Mouse (Mus musculus): ENCODE measurements around the gene Nfia.

Gene Nfia

DNA sequence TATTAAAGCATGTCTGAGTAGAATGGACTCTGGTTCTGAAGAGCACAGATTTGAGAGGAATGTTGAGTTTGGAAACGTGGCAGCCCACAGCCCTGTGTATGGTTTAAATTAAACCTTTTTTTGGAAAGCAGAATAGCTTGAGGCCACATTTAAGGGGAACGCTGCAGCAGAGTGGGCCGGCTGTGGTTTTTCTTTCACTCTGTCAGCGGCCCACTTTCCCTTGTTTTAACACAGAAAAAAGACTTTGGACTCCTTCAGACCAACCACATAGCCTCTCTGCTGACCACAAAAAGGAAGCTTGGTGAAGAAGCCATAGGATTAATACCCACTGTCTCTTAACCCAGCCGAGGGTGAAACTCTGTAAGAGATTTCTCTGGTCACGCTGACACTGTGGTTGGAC is 72.4 kb downstream of the Nfia start:
- in situ Hi-C loops (cut with MboI; ENCODE audit: low pct_unique_long_range_greater_than_20kb in 1 of 2, low sequenced_read_pairs in 2 of 2, unreplicated experiment in 1 of 2), result no loop called here

DNA sequence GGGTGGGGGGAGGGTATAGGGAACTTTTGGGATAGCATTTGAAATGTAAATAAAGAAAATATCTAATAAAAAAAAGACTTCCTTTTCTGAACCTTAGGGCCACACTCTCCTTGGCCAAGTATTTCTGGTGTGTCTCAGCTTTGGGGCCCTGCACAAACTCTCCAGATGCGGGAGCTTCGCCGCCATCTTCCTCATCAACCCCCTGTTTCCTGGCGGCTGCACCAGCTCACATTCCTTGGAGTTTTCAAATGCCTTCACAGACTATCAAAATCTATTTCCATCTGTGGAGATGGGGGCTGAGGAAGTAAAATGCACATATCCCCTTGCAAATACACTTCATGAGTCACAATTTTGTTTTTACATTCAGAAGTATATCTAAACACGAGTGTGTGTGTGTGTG is 75.1 kb downstream of the Nfia start:
- in situ Hi-C loops (cut with MboI; ENCODE audit: low pct_unique_long_range_greater_than_20kb in 1 of 2, low sequenced_read_pairs in 2 of 2, unreplicated experiment in 1 of 2), result no loop called here

DNA sequence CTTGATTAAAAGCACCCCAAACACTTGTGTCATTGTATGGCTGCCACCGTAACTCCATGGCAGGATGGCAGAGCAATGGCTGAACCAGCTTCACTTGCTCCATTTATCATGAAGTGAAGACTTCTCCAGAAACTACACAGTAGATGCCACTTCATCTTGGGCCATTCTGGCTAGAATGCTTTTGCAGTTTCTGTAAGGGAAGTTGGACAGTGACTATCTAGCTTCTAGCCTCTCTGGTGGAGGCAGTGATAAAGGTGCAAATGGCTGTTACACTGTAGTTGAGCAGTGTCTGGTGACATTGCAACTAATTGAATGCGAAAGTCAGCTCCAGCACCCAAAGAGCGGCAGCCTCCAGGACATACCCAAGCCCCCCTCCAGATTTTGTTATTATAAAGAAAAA is 78.5 kb downstream of the Nfia start:
- in situ Hi-C loops (cut with MboI; ENCODE audit: low pct_unique_long_range_greater_than_20kb in 1 of 2, low sequenced_read_pairs in 2 of 2, unreplicated experiment in 1 of 2), result no loop called here

- in situ Hi-C loops (cut with MboI; ENCODE audit: low pct_unique_long_range_greater_than_20kb in 1 of 2, low sequenced_read_pairs in 2 of 2, unreplicated experiment in 1 of 2), result no loop called here
Observed at GRCm38 (mm10) chr4:97851698-97852097, 79.2 kb downstream of the Nfia start.

GRCm38 (mm10) chr4:97852626-97853025 is 80.1 kb downstream of the Nfia start:
- in situ Hi-C loops (cut with MboI; ENCODE audit: low pct_unique_long_range_greater_than_20kb in 1 of 2, low sequenced_read_pairs in 2 of 2, unreplicated experiment in 1 of 2), result no loop called here

- in situ Hi-C loops (cut with MboI; ENCODE audit: low pct_unique_long_range_greater_than_20kb in 1 of 2, low sequenced_read_pairs in 2 of 2, unreplicated experiment in 1 of 2), result no loop called here
Observed at GRCm38 (mm10) chr4:97854779-97855178, 82.2 kb downstream of the Nfia start.

GRCm38 (mm10) chr4:97855712-97856420 is 83.3 kb downstream of the Nfia start:
- in situ Hi-C loops (cut with MboI; ENCODE audit: low pct_unique_long_range_greater_than_20kb in 1 of 2, low sequenced_read_pairs in 2 of 2, unreplicated experiment in 1 of 2), result no loop called here

GRCm38 (mm10) chr4:97857549-97857948 is 85.0 kb downstream of the Nfia start:
- in situ Hi-C loops (cut with MboI; ENCODE audit: low pct_unique_long_range_greater_than_20kb in 1 of 2, low sequenced_read_pairs in 2 of 2, unreplicated experiment in 1 of 2), result no loop called here

- in situ Hi-C loops (cut with MboI; ENCODE audit: low pct_unique_long_range_greater_than_20kb in 1 of 2, low sequenced_read_pairs in 2 of 2, unreplicated experiment in 1 of 2), result no loop called here
Observed at GRCm38 (mm10) chr4:97859431-97859830, 86.9 kb downstream of the Nfia start.

GRCm38 (mm10) chr4:97860376-97860775 is 87.8 kb downstream of the Nfia start:
- in situ Hi-C loops (cut with MboI; ENCODE audit: low pct_unique_long_range_greater_than_20kb in 1 of 2, low sequenced_read_pairs in 2 of 2, unreplicated experiment in 1 of 2), result no loop called here

DNA sequence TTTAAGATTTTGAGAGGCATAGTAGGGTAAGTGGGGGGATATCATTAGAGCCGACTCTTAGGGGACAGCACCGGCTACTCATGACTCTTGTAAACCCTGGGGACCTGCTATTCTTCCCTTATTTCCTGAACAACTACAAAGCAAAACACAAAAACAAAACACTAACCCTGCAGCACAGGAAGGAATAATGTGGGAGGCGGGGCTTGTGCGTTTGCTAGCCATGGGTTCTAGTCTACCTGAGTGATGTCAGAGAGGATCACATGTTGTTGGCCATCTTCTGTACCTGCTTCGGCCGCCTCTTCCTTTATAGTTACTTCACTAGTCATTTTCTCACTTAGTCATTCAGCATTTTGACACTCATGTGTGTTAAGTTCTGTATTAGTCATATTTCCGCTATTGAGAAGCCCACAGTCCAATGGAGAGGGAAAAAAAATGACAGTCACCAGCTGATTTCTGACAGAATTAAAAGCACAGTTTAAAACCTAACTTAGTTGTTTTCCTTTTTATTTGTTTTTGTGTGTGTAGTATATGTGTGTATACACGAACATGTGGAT is 88.3 kb downstream of the Nfia start:
- in situ Hi-C loops (cut with MboI; ENCODE audit: low pct_unique_long_range_greater_than_20kb in 1 of 2, low sequenced_read_pairs in 2 of 2, unreplicated experiment in 1 of 2), result no loop called here

- in situ Hi-C loops (cut with MboI; ENCODE audit: low pct_unique_long_range_greater_than_20kb in 1 of 2, low sequenced_read_pairs in 2 of 2, unreplicated experiment in 1 of 2), result no loop called here
Observed at GRCm38 (mm10) chr4:97862379-97862778, 89.8 kb downstream of the Nfia start.

- in situ Hi-C loops (cut with MboI; ENCODE audit: low pct_unique_long_range_greater_than_20kb in 1 of 2, low sequenced_read_pairs in 2 of 2, unreplicated experiment in 1 of 2), result no loop called here
Observed at GRCm38 (mm10) chr4:97864276-97864675, 91.7 kb downstream of the Nfia start.

- in situ Hi-C loops (cut with MboI; ENCODE audit: low pct_unique_long_range_greater_than_20kb in 1 of 2, low sequenced_read_pairs in 2 of 2, unreplicated experiment in 1 of 2), result no loop called here
Observed at GRCm38 (mm10) chr4:97865410-97865953, 92.9 kb downstream of the Nfia start.

- in situ Hi-C loops (cut with MboI; ENCODE audit: low pct_unique_long_range_greater_than_20kb in 1 of 2, low sequenced_read_pairs in 2 of 2, unreplicated experiment in 1 of 2), result no loop called here
Observed at GRCm38 (mm10) chr4:97866463-97866862, 93.9 kb downstream of the Nfia start.

GRCm38 (mm10) chr4:97868307-97868937 is 95.9 kb downstream of the Nfia start:
- in situ Hi-C loops (cut with MboI; ENCODE audit: low pct_unique_long_range_greater_than_20kb in 1 of 2, low sequenced_read_pairs in 2 of 2, unreplicated experiment in 1 of 2), result no loop called here

DNA sequence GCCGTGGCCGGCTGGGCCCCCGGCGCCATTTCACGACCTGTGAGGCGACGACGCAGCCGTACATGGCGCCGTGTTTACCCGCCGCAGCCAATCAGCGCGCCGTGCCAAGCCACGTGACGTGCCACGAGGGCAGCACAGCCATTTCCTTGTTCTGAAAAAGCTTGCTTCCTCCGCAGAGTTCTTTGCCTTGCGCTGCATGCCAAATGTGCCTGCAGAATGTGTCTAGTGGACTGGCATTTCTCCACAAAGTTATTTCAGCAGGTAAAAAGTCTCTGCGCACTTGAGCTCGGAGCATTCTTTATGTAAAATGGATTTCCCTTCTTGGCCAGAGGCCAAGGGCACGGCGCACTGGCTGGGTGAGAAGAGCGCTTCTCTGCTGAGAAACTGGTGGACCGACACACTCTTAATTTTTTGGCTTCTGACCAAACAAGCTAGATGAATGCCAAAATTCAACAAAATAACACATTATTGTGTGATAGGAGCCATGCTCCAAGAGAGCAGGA is 96.5 kb downstream of the Nfia start:
- in situ Hi-C loops (cut with MboI; ENCODE audit: low pct_unique_long_range_greater_than_20kb in 1 of 2, low sequenced_read_pairs in 2 of 2, unreplicated experiment in 1 of 2), result no loop called here

DNA sequence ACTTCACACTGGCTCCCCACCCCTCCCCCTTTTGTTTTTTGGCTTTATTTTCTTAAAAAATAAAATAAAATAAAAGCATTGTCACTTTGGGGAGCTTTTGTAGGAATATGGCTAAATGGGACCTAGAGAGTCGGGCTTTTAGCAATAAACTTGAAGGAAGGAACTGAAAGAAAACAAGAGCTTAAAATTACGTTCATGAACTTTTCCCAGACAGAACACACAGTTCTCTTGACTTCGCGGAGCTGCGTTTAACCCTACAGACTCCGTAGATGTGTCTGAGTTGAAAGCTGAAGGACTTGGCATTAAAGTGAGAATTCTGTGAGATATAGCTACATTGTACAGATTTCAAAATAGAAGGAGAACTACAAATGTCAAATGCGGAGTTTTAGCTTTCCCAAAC is 96.9 kb downstream of the Nfia start:
- in situ Hi-C loops (cut with MboI; ENCODE audit: low pct_unique_long_range_greater_than_20kb in 1 of 2, low sequenced_read_pairs in 2 of 2, unreplicated experiment in 1 of 2), result no loop called here

GRCm38 (mm10) chr4:97871770-97872439 is 99.4 kb downstream of the Nfia start:
- in situ Hi-C loops (cut with MboI; ENCODE audit: low pct_unique_long_range_greater_than_20kb in 1 of 2, low sequenced_read_pairs in 2 of 2, unreplicated experiment in 1 of 2), result no loop called here

All from mouse embryonic stem cell (cell line).